Mouse (Mus musculus): ENCODE measurements around the gene Cd160. TPM values are rescaled to one million over a fixed set of nuclear protein-coding genes. Genes with fewer than 3 reads are reported as not detected.

The Cd160 gene
- polyA plus RNA-seq, 1 experiment from 2014 or later: 0.14 TPM

DNA sequence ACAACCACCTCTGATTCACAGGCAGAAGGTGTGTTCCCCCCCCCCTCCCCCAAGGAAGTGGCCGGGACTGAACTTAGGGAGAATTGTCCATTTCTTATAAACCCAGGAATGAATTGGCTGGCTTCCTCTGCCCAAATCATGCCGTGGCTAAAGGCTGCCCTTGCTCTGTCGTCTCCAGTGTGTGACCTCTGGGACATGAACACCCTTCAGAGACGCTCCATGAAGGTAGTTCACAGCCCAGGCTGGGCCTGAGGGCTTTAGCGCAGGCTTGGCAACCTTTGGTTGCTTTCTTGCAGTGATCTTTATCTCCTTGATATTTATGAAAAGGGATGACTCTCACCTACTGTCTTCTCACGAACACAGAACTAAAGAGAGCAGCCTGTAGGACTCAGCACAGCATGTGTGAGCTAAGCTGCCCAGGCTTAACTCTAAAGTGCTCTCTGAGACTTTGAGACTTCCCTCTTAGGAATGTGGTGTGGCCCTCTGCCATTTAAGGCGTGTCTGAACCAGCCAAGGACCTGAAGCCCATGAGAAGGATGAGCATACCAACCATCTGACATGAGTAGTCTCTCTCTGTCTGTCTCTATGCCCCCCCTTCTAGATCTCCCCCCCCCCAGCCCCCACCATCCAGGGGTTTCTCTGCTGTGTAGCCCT, 15.4 kb downstream of the Cd160 start:
- Histone ChIP-seq H3K4me3 (ENCODE audit: inconsistent target) (no peak overlapping the region), H3K27ac (no peak overlapping the region)

GRCm38 (mm10) chr3:96813106-96813505, 16.0 kb downstream of the Cd160 start:
- Histone ChIP-seq H3K4me3 (ENCODE audit: inconsistent target) (peak overlapping the region; percentile 8; the same call in 1 of the 2 replicates), H3K36me3 (ENCODE audit: inconsistent target) (no peaks in the 10 kb centered on the region), H3K79me2 (ENCODE audit: inconsistent target) (no peaks in the 10 kb centered on the region), H3K27ac (no peak overlapping the region)
- WGBS (ENCODE audit: missing documents): 18% methylated on average over 8 of the region's 9 CpGs

More for the DNA sequence above, 15.4 kb downstream of the Cd160 start:
- no peaks in the 10 kb centered on the region for H3K79me2 ChIP-seq (ENCODE audit: inconsistent target)
- WGBS (ENCODE audit: missing documents): 53% methylated on average over 6 of the region's 7 CpGs
- no peaks in the 10 kb centered on the region for H3K36me3 ChIP-seq (ENCODE audit: inconsistent target)

- 21% methylated on average over 20 of the region's 20 CpGs for WGBS (ENCODE audit: missing documents)
- Histone ChIP-seq H3K36me3 (ENCODE audit: inconsistent target) (no peaks in the 10 kb centered on the region), H3K79me2 (ENCODE audit: inconsistent target) (no peaks in the 10 kb centered on the region), H3K27ac (no peak overlapping the region), H3K4me3 (ENCODE audit: inconsistent target) (peak overlapping the region; percentile 8; the same call in 1 of the 2 replicates)
These were observed 16.6 kb downstream of the Cd160 start for GRCm38 (mm10) chr3:96812395-96813091.

GRCm38 (mm10) chr3:96811232-96811631, 17.9 kb downstream of the Cd160 start:
- whole genome bisulfite sequencing (ENCODE audit: missing documents): 56% methylated on average over 3 of the region's 3 CpGs

GRCm38 (mm10) chr3:96808651-96809050, 20.5 kb downstream of the Cd160 start:
- Histone ChIP-seq H3K27ac (no peak overlapping the region), H3K4me3 (ENCODE audit: inconsistent target) (no peak overlapping the region), H3K36me3 (ENCODE audit: inconsistent target) (no peaks in the 10 kb centered on the region), H3K79me2 (ENCODE audit: inconsistent target) (no peaks in the 10 kb centered on the region)
- 100% methylated on average over 3 of the region's 3 CpGs for WGBS (ENCODE audit: missing documents)

More at GRCm38 (mm10) chr3:96811232-96811631, 17.9 kb downstream of the Cd160 start:
- Histone ChIP-seq H3K79me2 (ENCODE audit: inconsistent target) (no peaks in the 10 kb centered on the region), H3K27ac (no peak overlapping the region), H3K4me3 (ENCODE audit: inconsistent target) (no peak overlapping the region), H3K36me3 (ENCODE audit: inconsistent target) (no peaks in the 10 kb centered on the region)

- WGBS (ENCODE audit: missing documents): 87% methylated on average over 2 of the region's 3 CpGs
- Histone ChIP-seq H3K27ac (no peak overlapping the region), H3K36me3 (ENCODE audit: inconsistent target) (no peaks in the 10 kb centered on the region), H3K4me3 (ENCODE audit: inconsistent target) (no peak overlapping the region), H3K79me2 (ENCODE audit: inconsistent target) (no peaks in the 10 kb centered on the region)
These were observed 21.0 kb downstream of the Cd160 start for GRCm38 (mm10) chr3:96808136-96808535.

- H3K27ac ChIP-seq: no peak overlapping the region
- H3K79me2 ChIP-seq (ENCODE audit: inconsistent target): no peaks in the 10 kb centered on the region
- no peak overlapping the region for H3K4me3 ChIP-seq (ENCODE audit: inconsistent target)
- peaks cover 5% of the 10 kb centered on the region; the same call in 1 of the 2 replicates for H3K36me3 ChIP-seq (ENCODE audit: inconsistent target)
- WGBS (ENCODE audit: missing documents): 88% methylated on average over 1 of the region's 1 CpGs
These were observed 26.9 kb downstream of the Cd160 start for GRCm38 (mm10) chr3:96802214-96802613.

GRCm38 (mm10) chr3:96800254-96800653, 28.9 kb downstream of the Cd160 start:
- 92% methylated on average over 11 of the region's 11 CpGs for WGBS (ENCODE audit: missing documents)
- peaks cover 5% of the 10 kb centered on the region; the same call in 1 of the 2 replicates for H3K36me3 ChIP-seq (ENCODE audit: inconsistent target)

GRCm38 (mm10) chr3:96788506-96788905, 40.6 kb downstream of the Cd160 start:
- H3K4me3 ChIP-seq (ENCODE audit: inconsistent target): no peak overlapping the region
- H3K79me2 ChIP-seq (ENCODE audit: inconsistent target): no peaks in the 10 kb centered on the region
- WGBS (ENCODE audit: missing documents): 93% methylated on average over 8 of the region's 8 CpGs
- no peak overlapping the region for H3K27ac ChIP-seq
- H3K36me3 ChIP-seq (ENCODE audit: inconsistent target): peaks cover 78% of the 10 kb centered on the region

More at GRCm38 (mm10) chr3:96800254-96800653, 28.9 kb downstream of the Cd160 start:
- Histone ChIP-seq H3K27ac (no peak overlapping the region), H3K79me2 (ENCODE audit: inconsistent target) (no peaks in the 10 kb centered on the region), H3K4me3 (ENCODE audit: inconsistent target) (no peak overlapping the region)

DNA sequence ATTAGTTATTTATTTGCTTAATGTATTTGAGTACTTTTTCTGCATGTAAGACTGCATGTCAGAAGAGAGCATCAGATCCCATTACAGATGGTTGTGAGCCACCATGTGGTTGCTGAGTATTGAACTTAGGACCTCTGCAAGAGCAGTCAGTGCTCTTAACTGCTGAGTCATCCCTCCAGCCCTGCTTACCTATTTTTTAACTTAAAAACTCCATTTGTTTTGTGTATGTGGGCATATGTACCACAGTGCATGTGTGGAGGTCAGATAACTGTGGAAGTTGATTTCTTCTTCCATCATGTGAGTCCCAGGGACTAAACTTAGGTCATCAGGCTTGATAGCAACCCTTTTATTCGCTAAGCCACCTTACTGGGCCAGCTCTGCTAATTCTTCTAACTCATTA, 41.4 kb downstream of the Cd160 start:
- Histone ChIP-seq H3K4me3 (ENCODE audit: inconsistent target) (no peak overlapping the region), H3K36me3 (ENCODE audit: inconsistent target) (peaks cover 75% of the 10 kb centered on the region), H3K27ac (no peak overlapping the region), H3K79me2 (ENCODE audit: inconsistent target) (peaks cover 3% of the 10 kb centered on the region; the same call in 1 of the 2 replicates)
- WGBS (ENCODE audit: missing documents): 92% methylated on average over 1 of the region's 1 CpGs

DNA sequence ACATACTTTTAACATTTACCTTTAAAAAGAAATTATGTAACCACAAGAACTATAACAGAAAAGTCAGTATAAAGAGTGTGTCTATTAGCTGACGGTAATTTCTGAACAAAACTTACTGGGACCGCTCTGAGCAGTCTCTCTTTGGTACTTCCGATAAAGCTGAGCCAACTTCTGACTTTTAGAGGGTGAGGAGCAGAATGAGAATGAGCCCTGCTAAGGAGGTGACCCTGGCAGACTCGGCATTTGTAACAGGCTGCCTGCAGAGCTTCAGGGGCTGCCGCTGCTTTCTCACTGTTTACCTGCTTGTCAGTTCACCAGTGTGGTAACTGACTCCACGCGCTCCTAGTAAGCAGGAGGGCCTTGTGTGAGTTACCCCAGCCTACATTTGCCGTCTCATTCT, 46.9 kb downstream of the Cd160 start:
- Histone ChIP-seq H3K27ac (no peak overlapping the region), H3K79me2 (ENCODE audit: inconsistent target) (peaks cover 53% of the 10 kb centered on the region), H3K36me3 (ENCODE audit: inconsistent target) (peaks cover 34% of the 10 kb centered on the region), H3K4me3 (ENCODE audit: inconsistent target) (no peak overlapping the region)
- WGBS (ENCODE audit: missing documents): 97% methylated on average over 8 of the region's 8 CpGs

- Histone ChIP-seq H3K79me2 (ENCODE audit: inconsistent target) (peaks cover 92% of the 10 kb centered on the region), H3K36me3 (ENCODE audit: inconsistent target) (peaks cover 34% of the 10 kb centered on the region), H3K27ac (no peak overlapping the region), H3K4me3 (ENCODE audit: inconsistent target) (no peak overlapping the region)
- WGBS (ENCODE audit: missing documents): 90% methylated on average over 3 of the region's 3 CpGs
These were observed 52.0 kb downstream of the Cd160 start for GRCm38 (mm10) chr3:96777120-96777519.

GRCm38 (mm10) chr3:96772949-96773348, 56.2 kb downstream of the Cd160 start:
- WGBS (ENCODE audit: missing documents): 64% methylated on average over 1 of the region's 1 CpGs
- Histone ChIP-seq H3K4me3 (ENCODE audit: inconsistent target) (no peak overlapping the region), H3K79me2 (ENCODE audit: inconsistent target) (peaks cover 91% of the 10 kb centered on the region), H3K36me3 (ENCODE audit: inconsistent target) (peaks cover 28% of the 10 kb centered on the region), H3K27ac (no peak overlapping the region)

- H3K36me3 ChIP-seq (ENCODE audit: inconsistent target): peaks cover 6% of the 10 kb centered on the region; the same call in 1 of the 2 replicates
- H3K79me2 ChIP-seq (ENCODE audit: inconsistent target): peaks cover 94% of the 10 kb centered on the region
- 65% methylated on average over 4 of the region's 5 CpGs for WGBS (ENCODE audit: missing documents)
- no peak overlapping the region for H3K4me3 ChIP-seq (ENCODE audit: inconsistent target)
- H3K27ac ChIP-seq: peak overlapping the region; percentile 13; the same call in 1 of the 2 replicates
These were observed 59.2 kb downstream of the Cd160 start for GRCm38 (mm10) chr3:96769971-96770370.

GRCm38 (mm10) chr3:96764528-96764927, 64.6 kb downstream of the Cd160 start:
- Histone ChIP-seq H3K27ac (no peak overlapping the region), H3K4me3 (ENCODE audit: inconsistent target) (no peak overlapping the region), H3K36me3 (ENCODE audit: inconsistent target) (peaks cover 5% of the 10 kb centered on the region; the same call in 1 of the 2 replicates), H3K79me2 (ENCODE audit: inconsistent target) (peaks cover 98% of the 10 kb centered on the region)
- WGBS (ENCODE audit: missing documents): 22% methylated on average over 1 of the region's 1 CpGs
